Mouse (Mus musculus): Measurements from ENCODE around the gene Btbd19. TPM values are rescaled to one million over a fixed set of nuclear protein-coding genes. Genes with fewer than 3 reads are reported as not detected.

The Btbd19 gene
- polyA plus RNA-seq (2017; shearing (Covaris generic)) = 10 to 100 TPM; 44.3 to 51.7 TPM

GRCm38 (mm10) chr4:117125348-117125909 is at the start of gene Btbd19:
Gene Btbd19, minus strand, starts transcription at chr4:117125725.

GRCm38 (mm10) chr4:117155792-117156355 is 30.3 kb upstream of the Btbd19 start, which contains the start of gene Rps8:
Gene Rps8, minus strand, starts transcription at chr4:117156243.

GRCm38 (mm10) chr4:117133817-117134600 is 8.5 kb upstream of the Btbd19 start, which contains the start of gene Plk3:
Gene Plk3, minus strand, starts transcription at chr4:117133963.

GRCm38 (mm10) chr4:117126675-117127290 is 1.3 kb upstream of the Btbd19 start, which contains the start of gene Tctex1d4:
Gene Tctex1d4, plus strand, starts transcription at chr4:117126794.

GRCm38 (mm10) chr4:117095551-117096452 is 29.7 kb downstream of the Btbd19 start, which contains the start of gene Ptch2:
Gene Ptch2, plus strand, starts transcription at chr4:117096075.

Other genes starting within 250 kb of the Btbd19 start
- under 1 TPM; 0.04 to 0.21 TPM for gene Zswim5, start 248.3 kb downstream of the Btbd19 start, polyA plus RNA-seq (2017; shearing (Covaris generic))
- gene Urod, start 131.3 kb downstream of the Btbd19 start, polyA plus RNA-seq (2017; shearing (Covaris generic)) = 100 to 1,000 TPM in 1 of 2 experiments, 10 to 100 TPM in 1; 96.6 to 135 TPM
- 10 to 100 TPM; 30.4 to 36.9 TPM for gene Hectd3, start 130.4 kb downstream of the Btbd19 start, polyA plus RNA-seq (2017; shearing (Covaris generic))
- gene Eif2b3, start 106.3 kb downstream of the Btbd19 start, polyA plus RNA-seq (2017; shearing (Covaris generic)) = 10 to 100 TPM; 21.8 to 30.6 TPM
- under 1 TPM; 0.10 to 0.16 TPM for gene Ptch2, start 29.6 kb downstream of the Btbd19 start, polyA plus RNA-seq (2017; shearing (Covaris generic))
- 1 to 10 TPM; 1.8 to 3.0 TPM for gene Tctex1d4, start 1.1 kb upstream of the Btbd19 start, polyA plus RNA-seq (2017; shearing (Covaris generic))
- 10 to 100 TPM; 45.2 to 80.3 TPM for gene Plk3, start 8.2 kb upstream of the Btbd19 start, polyA plus RNA-seq (2017; shearing (Covaris generic))
- 100 to 1,000 TPM; 408 to 760 TPM for gene Rps8, start 30.5 kb upstream of the Btbd19 start, polyA plus RNA-seq (2017; shearing (Covaris generic))
- gene Kif2c, start 56.9 kb upstream of the Btbd19 start, polyA plus RNA-seq (2017; shearing (Covaris generic)) = 1 to 10 TPM; 5.5 to 7.0 TPM
- under 1 TPM; 0.32 to 0.38 TPM for gene Tmem53, start 126.2 kb upstream of the Btbd19 start, polyA plus RNA-seq (2017; shearing (Covaris generic))
- not detected for gene Armh1, start 126.4 kb upstream of the Btbd19 start, polyA plus RNA-seq (2017; shearing (Covaris generic))